Mouse (Mus musculus) stomach, postnatal 0 days (tissue): ENCODE data around the gene Stx6.

Experiments used
- CTCF ChIP-seq: IDR thresholded peaks from 2 replicates; pipeline ENCODE4 v1.5.1; 2016; ENCODE audit warnings: antibody characterized with exemption, low read depth, mild to moderate bottlenecking, moderate library complexity
- EP300 ChIP-seq: optimal IDR thresholded peaks from 2 replicates; pipeline ENCODE3; 2016; ENCODE audit warnings: antibody characterized with exemption

- TF ChIP-seq EP300, result no peak
- no peak for TF ChIP-seq CTCF
These were observed 78.9 kb downstream of the Stx6 start for GRCm38 (mm10) chr1:155237390-155237789.
